Mouse (Mus musculus) olfactory bulb, adult 2 months (tissue): Measurements from ENCODE around the gene Rab22a.

Experiments
- CTCF ChIP-seq: fragments of 200-500 bp; IDR thresholded peaks from 2 replicates; pipeline ENCODE4 v1.5.1; 2012; ENCODE audit warnings: low read depth, mild to moderate bottlenecking, low read length, moderate library complexity; ENCODE audit not compliant: insufficient read depth
- POLR2A ChIP-seq: fragments of 200-500 bp; IDR thresholded peaks from 2 replicates; pipeline ENCODE4 v1.6.1; 2012; ENCODE audit warnings: mild to moderate bottlenecking, low read depth, low read length, moderate library complexity; ENCODE audit not compliant: insufficient read depth

GRCm38 (mm10) chr2:173620645-173621044 is 38.9 kb upstream of the Rab22a start:
- TF ChIP-seq CTCF (no peak), POLR2A (no peak)
